Mouse (Mus musculus): ENCODE data around the gene Dmrt1.

DNA sequence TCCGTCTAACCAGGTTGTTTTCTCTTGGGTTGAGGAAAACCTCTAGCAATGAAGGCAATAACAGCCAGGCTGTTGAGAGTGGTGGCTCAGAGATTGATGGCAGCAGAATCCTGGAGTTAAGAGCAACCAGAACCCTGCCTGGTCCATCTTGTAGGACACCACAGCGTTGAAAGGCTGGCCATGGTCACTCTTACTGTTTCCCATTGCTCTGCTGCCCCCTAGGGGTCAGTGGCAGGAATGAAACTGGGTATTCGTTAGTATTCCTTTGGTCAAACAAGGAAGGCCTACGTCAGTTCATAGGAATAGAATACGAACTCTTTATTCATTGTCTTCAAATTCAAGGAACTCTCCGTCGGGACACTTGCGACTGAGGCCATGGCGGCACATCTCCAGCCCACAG lies 123.1 kb downstream of the Dmrt1 start:
- TF ChIP-seq POLR2A (IDR thresholded peaks at IDR 0.05; ENCODE audit: insufficient read depth, low read length) (no peak), CTCF (IDR thresholded peaks at IDR 0.05; ENCODE audit: low read depth, low read length) (peak; percentile 86), EP300 (IDR thresholded peaks at IDR 0.05; ENCODE audit: insufficient read depth, low read depth, low read length) (no peak)
